Comparison of ENCODE assay signal across 24 mouse cellular contexts in genomic region chr1:18979141-18979540, GRCm38 (mm10).
"Had no signal": no experiment of that assay in that cellular context is flagged by ENCODE, and none has a peak within 500 bp of the region (broad histone marks: within the 10 kb centered on the region; RNA-seq: fewer than 3 reads in every experiment).

No protein-coding gene starts in this region.

- H3K4me2 ChIP-seq: heart, embryonic 12.5 days; hindbrain, embryonic 12.5 days; hindbrain, embryonic 14.5 days; intestine, embryonic 15.5 days; limb, embryonic 12.5 days had no signal

- H3K27ac ChIP-seq: heart, embryonic 10.5 days; hindbrain, embryonic 10.5 days; hindbrain, embryonic 12.5 days; hindbrain, embryonic 14.5 days; intestine, embryonic 15.5 days; layer of hippocampus, adult 2 months; left cerebral cortex, adult 2 months; limb, embryonic 10.5 days; limb, embryonic 12.5 days had no signal

- H3K4me3 ChIP-seq: heart, embryonic 10.5 days; heart, embryonic 12.5 days; hindbrain, embryonic 10.5 days; hindbrain, embryonic 12.5 days; intestine, embryonic 15.5 days; layer of hippocampus, adult 2 months; left cerebral cortex, adult 2 months; limb, embryonic 10.5 days; limb, embryonic 12.5 days had no signal

- H3K27me3 ChIP-seq: heart, embryonic 12.5 days; hindbrain, embryonic 12.5 days; intestine, embryonic 15.5 days had no signal

- H3K36me3 ChIP-seq: heart, embryonic 10.5 days; heart, embryonic 12.5 days; hindbrain, embryonic 10.5 days; hindbrain, embryonic 12.5 days; intestine, embryonic 15.5 days; limb, embryonic 10.5 days; limb, embryonic 12.5 days had no signal

- H3K4me1 ChIP-seq: heart, embryonic 10.5 days; heart, embryonic 12.5 days; hindbrain, embryonic 10.5 days; hindbrain, embryonic 12.5 days; intestine, embryonic 15.5 days; limb, embryonic 10.5 days; limb, embryonic 12.5 days had no signal

- ATAC-seq: forebrain, postnatal 0 days; hindbrain, embryonic 16.5 days; inflammation-experienced regulatory T-cells, adult 6 months; intestine, embryonic 15.5 days; intestine, postnatal 0 days had no signal

- DNase-seq: forebrain, postnatal 0 days; gastrocnemius, postnatal 14 days; gastrocnemius, postnatal 36 days; heart, adult 18-20 months; heart, postnatal 10 days; heart, postnatal 4 days; kidney, adult 18-20 months; kidney, adult 8-10 months; kidney, postnatal 10 days; kidney, postnatal 25 days; kidney, postnatal 4 days had no signal

- H3K9me3 ChIP-seq: heart, embryonic 10.5 days; heart, embryonic 12.5 days; hindbrain, embryonic 10.5 days; hindbrain, embryonic 12.5 days; intestine, embryonic 15.5 days; limb, embryonic 10.5 days; limb, embryonic 12.5 days had no signal

- H3K9ac ChIP-seq: forebrain, postnatal 0 days; heart, embryonic 12.5 days; hindbrain, embryonic 12.5 days; hindbrain, embryonic 14.5 days; intestine, embryonic 15.5 days; limb, embryonic 12.5 days had no signal
